Mouse (Mus musculus): ENCODE data around the gene Krt78. TPM values are rescaled to one million over a fixed set of nuclear protein-coding genes. Genes with fewer than 3 reads are reported as not detected.

Gene Krt78
- polyA plus RNA-seq, 1 experiment from 2014 or later = not detected

GRCm38 (mm10) chr15:101927340-101928080, 26.6 kb downstream of the Krt78 start:
- Histone ChIP-seq H3K9me3 (no peaks in the 10 kb centered on the region), H3K27me3 (peaks cover 37% of the 10 kb centered on the region), H3K9ac (replicated peaks) (no peak overlapping the region), H3K4me1 (replicated peaks) (peaks cover 32% of the 10 kb centered on the region), H3K36me3 (no peaks in the 10 kb centered on the region), H3K4me3 (replicated peaks) (no peak overlapping the region), H3K27ac (peak overlapping the region; percentile 23; the same call in 1 of the 2 replicates), H3K4me2 (no peak overlapping the region)
- 69% methylated on average over 12 of the region's 12 CpGs for WGBS
- ATAC-seq (ENCODE audit: insufficient number of reproducible peaks, insufficient read depth, low FRiP score, low TSS enrichment, low read depth) = no peak

- Histone ChIP-seq H3K27ac (no peak overlapping the region), H3K4me2 (no peak overlapping the region), H3K4me3 (replicated peaks) (no peak overlapping the region), H3K4me1 (replicated peaks) (peaks cover 26% of the 10 kb centered on the region), H3K36me3 (no peaks in the 10 kb centered on the region), H3K9ac (replicated peaks) (no peak overlapping the region), H3K27me3 (peaks cover 17% of the 10 kb centered on the region; the same call in 1 of the 2 replicates), H3K9me3 (no peaks in the 10 kb centered on the region)
- no peak for ATAC-seq (ENCODE audit: insufficient number of reproducible peaks, insufficient read depth, low FRiP score, low TSS enrichment, low read depth)
- WGBS = 82% methylated on average over 1 of the region's 1 CpGs
Measured at GRCm38 (mm10) chr15:101925041-101925440, 29.0 kb downstream of the Krt78 start.

DNA sequence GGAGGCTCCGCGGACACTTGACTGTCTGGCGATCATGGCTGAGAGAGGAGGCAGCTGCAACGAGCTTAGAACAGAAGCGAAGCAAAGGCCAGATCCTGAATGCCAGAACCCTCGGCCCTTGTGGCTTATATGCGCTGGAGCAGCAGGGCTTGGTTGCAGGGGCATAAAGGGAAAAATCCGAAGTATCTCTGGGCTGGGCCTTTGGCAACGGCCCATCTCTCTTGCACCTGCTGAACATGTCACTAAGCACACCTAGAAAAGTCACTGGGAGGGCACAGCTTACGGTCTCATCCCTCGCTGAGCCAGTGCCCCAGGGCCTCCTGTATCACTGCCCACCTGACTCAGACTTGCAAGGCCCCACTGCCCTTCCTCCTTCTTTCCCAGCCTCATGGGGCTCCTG, 29.5 kb downstream of the Krt78 start, which contains the start of gene Krt4:
Gene Krt4 (minus strand): TSS at position 101 of the 400 bp plus-strand sequence.
- Histone ChIP-seq H3K4me1 (replicated peaks) (peaks cover 22% of the 10 kb centered on the region), H3K27me3 (peaks cover 16% of the 10 kb centered on the region; the same call in 1 of the 2 replicates), H3K9me3 (no peaks in the 10 kb centered on the region), H3K4me3 (replicated peaks) (no peak within 1 kb of the TSS), H3K9ac (replicated peaks) (no peak within 1 kb of the TSS), H3K36me3 (no peaks in the 10 kb centered on the region), H3K4me2 (no peak within 1 kb of the TSS), H3K27ac (no peak within 1 kb of the TSS)
- 79% methylated on average over 11 of the region's 11 CpGs for WGBS
- ATAC-seq (ENCODE audit: insufficient number of reproducible peaks, insufficient read depth, low FRiP score, low TSS enrichment, low read depth) = no peak

DNA sequence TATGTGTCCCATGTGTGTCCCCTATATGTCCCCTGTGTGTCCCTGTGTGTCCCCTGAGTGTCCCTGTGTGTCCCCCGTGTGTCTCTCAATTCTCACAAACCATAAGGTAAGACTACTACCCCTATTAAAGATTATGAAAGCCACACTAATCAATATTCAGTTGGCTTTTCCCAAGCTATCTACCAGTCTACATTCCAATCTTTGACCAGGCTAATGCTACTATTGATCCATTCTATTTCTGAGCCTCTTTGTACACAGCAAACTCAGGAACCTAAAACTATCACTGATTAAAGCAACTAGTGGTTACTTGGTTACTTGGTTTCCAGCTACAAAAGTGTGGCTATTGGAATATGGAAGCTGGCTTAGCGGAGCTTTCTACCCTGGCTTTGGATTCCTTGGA, 31.8 kb downstream of the Krt78 start:
- Histone ChIP-seq H3K36me3 (no peaks in the 10 kb centered on the region), H3K4me3 (replicated peaks) (no peak overlapping the region), H3K4me1 (replicated peaks) (peaks cover 2% of the 10 kb centered on the region; the same call in 1 of the 2 replicates), H3K27me3 (peaks cover 5% of the 10 kb centered on the region; the same call in 1 of the 2 replicates), H3K9ac (replicated peaks) (no peak overlapping the region), H3K4me2 (no peak overlapping the region), H3K27ac (no peak overlapping the region), H3K9me3 (no peaks in the 10 kb centered on the region)
- 92% methylated on average over 2 of the region's 2 CpGs for WGBS
- no peak for ATAC-seq (ENCODE audit: insufficient number of reproducible peaks, insufficient read depth, low FRiP score, low TSS enrichment, low read depth)

- no peak overlapping the region for H3K4me3 ChIP-seq (replicated peaks)
- no peaks in the 10 kb centered on the region for H3K4me1 ChIP-seq (replicated peaks)
- H3K36me3 ChIP-seq = no peaks in the 10 kb centered on the region
- no peak overlapping the region for H3K27ac ChIP-seq
- H3K9me3 ChIP-seq = no peaks in the 10 kb centered on the region
- H3K27me3 ChIP-seq = peaks cover 5% of the 10 kb centered on the region; the same call in 1 of the 2 replicates
- ATAC-seq (ENCODE audit: insufficient number of reproducible peaks, insufficient read depth, low FRiP score, low TSS enrichment, low read depth) = no peak
- no peak overlapping the region for H3K4me2 ChIP-seq
- no peak overlapping the region for H3K9ac ChIP-seq (replicated peaks)
- 76% methylated on average over 2 of the region's 2 CpGs for WGBS
Measured at GRCm38 (mm10) chr15:101916072-101916471, 38.0 kb downstream of the Krt78 start.

DNA sequence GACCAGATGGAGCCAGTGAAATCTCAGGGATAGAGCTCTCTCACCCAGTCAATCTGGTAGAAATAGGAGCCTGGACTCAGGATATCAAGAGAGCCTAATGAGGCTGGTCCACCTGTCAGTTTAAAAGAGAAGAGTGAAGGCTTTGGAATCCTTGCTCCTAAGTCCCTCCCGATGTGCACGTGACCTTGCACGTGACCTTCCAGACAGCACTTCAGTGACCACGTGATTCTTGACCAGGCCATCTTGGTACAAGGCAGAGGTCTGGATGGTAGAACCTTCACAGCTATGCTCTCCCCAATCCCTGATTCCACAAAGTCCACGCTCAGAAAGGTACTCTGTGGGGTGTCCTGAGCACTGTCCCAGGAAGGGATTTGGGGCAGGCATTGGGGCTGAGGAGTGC, 49.2 kb downstream of the Krt78 start:
- H3K9me3 ChIP-seq = no peaks in the 10 kb centered on the region
- H3K4me1 ChIP-seq (replicated peaks) = no peaks in the 10 kb centered on the region
- no peak overlapping the region for H3K4me3 ChIP-seq (replicated peaks)
- no peak overlapping the region for H3K9ac ChIP-seq (replicated peaks)
- H3K36me3 ChIP-seq = no peaks in the 10 kb centered on the region
- no peak overlapping the region for H3K27ac ChIP-seq
- ATAC-seq (ENCODE audit: insufficient number of reproducible peaks, insufficient read depth, low FRiP score, low TSS enrichment, low read depth) = no peak
- no peak overlapping the region for H3K4me2 ChIP-seq
- no peaks in the 10 kb centered on the region for H3K27me3 ChIP-seq
- WGBS = 78% methylated on average over 5 of the region's 5 CpGs

DNA sequence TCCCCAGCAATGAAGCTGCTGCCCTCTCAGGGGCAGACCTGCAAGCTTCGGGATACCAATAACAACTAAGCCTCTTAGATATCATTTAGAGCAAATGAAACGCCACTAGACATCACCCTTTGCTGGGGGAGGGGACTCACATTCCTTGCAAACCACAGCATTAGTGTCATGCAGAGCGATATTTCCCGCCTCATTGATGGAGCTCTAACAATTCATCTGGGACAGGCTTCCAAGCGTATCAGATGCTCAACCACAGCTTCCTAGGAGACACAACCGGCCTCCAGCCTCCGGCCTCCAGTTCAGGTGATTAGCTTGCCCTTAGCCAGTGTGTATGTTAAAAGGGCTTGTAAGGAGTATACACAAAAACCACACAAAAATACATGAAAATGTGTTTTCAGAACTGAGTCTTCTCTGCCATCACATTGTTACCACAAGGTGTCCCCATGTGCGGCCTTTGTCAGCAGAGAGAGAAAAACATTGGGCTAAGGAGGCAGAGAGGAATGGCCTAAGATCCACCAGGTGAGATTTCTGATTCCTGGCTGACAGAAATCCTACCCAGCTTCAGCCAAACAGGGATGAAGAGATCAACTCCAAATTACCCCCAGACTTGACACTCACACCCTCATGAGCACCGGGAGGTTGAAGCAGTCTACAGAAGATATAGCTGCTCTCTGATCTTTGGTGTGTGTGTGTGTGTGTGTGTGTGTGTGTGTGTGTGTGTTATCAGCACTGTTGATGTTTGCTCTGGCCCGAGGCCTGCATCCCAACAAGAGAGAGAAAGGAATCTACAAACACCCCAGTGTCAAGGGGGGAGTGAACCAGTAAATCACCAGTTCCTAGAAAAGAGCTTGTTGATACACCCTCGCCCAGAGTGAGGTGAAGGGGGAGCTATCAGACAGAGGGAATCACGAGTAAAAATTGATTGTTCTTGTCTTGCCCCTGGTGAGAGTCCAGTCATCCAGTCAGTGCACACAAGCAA, 51.6 kb downstream of the Krt78 start:
- Histone ChIP-seq H3K27me3 (no peaks in the 10 kb centered on the region), H3K27ac (no peak overlapping the region), H3K4me1 (replicated peaks) (no peaks in the 10 kb centered on the region), H3K9ac (replicated peaks) (no peak overlapping the region), H3K36me3 (no peaks in the 10 kb centered on the region), H3K4me3 (replicated peaks) (no peak overlapping the region), H3K9me3 (no peaks in the 10 kb centered on the region), H3K4me2 (no peak overlapping the region)
- no peak for ATAC-seq (ENCODE audit: insufficient number of reproducible peaks, insufficient read depth, low FRiP score, low TSS enrichment, low read depth)
- WGBS = 57% methylated on average over 12 of the region's 12 CpGs

Other genes with a start within 250 kb of the Krt78 start
- gene Krt5, start 241.4 kb downstream of the Krt78 start, polyA plus RNA-seq (2016; fragmentation: Nextera tagmentation; extraction: Ambion mirVana) = 101 and 109 TPM in 2 replicates
- not detected in 2 replicates for gene Krt71, start 211.2 kb downstream of the Krt78 start, polyA plus RNA-seq (2016; fragmentation: Nextera tagmentation; extraction: Ambion mirVana)
- not detected in 2 replicates for gene Krt72, start 167.8 kb downstream of the Krt78 start, polyA plus RNA-seq (2016; fragmentation: Nextera tagmentation; extraction: Ambion mirVana)
- gene Krt73, start 151.9 kb downstream of the Krt78 start, polyA plus RNA-seq (2016; fragmentation: Nextera tagmentation; extraction: Ambion mirVana) = not detected in 2 replicates
- gene Krt2, start 136.1 kb downstream of the Krt78 start, polyA plus RNA-seq (2016; fragmentation: Nextera tagmentation; extraction: Ambion mirVana) = 0.13 and 0.15 TPM in 2 replicates
- gene Krt1, start 103.5 kb downstream of the Krt78 start, polyA plus RNA-seq (2016; fragmentation: Nextera tagmentation; extraction: Ambion mirVana) = 1.5 and 2.0 TPM in 2 replicates
- not detected in 2 replicates for gene Krt77, start 84.6 kb downstream of the Krt78 start, polyA plus RNA-seq (2016; fragmentation: Nextera tagmentation; extraction: Ambion mirVana)
- gene Krt76, start 61.4 kb downstream of the Krt78 start, polyA plus RNA-seq (2016; fragmentation: Nextera tagmentation; extraction: Ambion mirVana) = not detected in 2 replicates
- 0.13 TPM in 1 of 2 replicates, not detected in the other for gene Krt4, start 29.6 kb downstream of the Krt78 start, polyA plus RNA-seq (2016; fragmentation: Nextera tagmentation; extraction: Ambion mirVana)
- 0.17 TPM in 1 of 2 replicates, not detected in the other for gene Krt79, start 14.0 kb downstream of the Krt78 start, polyA plus RNA-seq (2016; fragmentation: Nextera tagmentation; extraction: Ambion mirVana)
- gene Krt8, start 50.2 kb upstream of the Krt78 start, polyA plus RNA-seq (2016; fragmentation: Nextera tagmentation; extraction: Ambion mirVana) = 10.3 and 11.3 TPM in 2 replicates
- 21.2 and 21.5 TPM in 2 replicates for gene Krt18, start 73.9 kb upstream of the Krt78 start, polyA plus RNA-seq (2016; fragmentation: Nextera tagmentation; extraction: Ambion mirVana)
- gene Eif4b, start 119.5 kb upstream of the Krt78 start, polyA plus RNA-seq (2016; fragmentation: Nextera tagmentation; extraction: Ambion mirVana) = 121 and 124 TPM in 2 replicates
- 16.6 and 22.6 TPM in 2 replicates for gene Tns2, start 146.1 kb upstream of the Krt78 start, polyA plus RNA-seq (2016; fragmentation: Nextera tagmentation; extraction: Ambion mirVana)
- gene Spryd3, start 181.9 kb upstream of the Krt78 start, polyA plus RNA-seq (2016; fragmentation: Nextera tagmentation; extraction: Ambion mirVana) = 12.9 and 16.8 TPM in 2 replicates
- gene Igfbp6, start 190.1 kb upstream of the Krt78 start, polyA plus RNA-seq (2016; fragmentation: Nextera tagmentation; extraction: Ambion mirVana) = 0.96 and 1.2 TPM in 2 replicates
- gene Soat2, start 196.2 kb upstream of the Krt78 start, polyA plus RNA-seq (2016; fragmentation: Nextera tagmentation; extraction: Ambion mirVana) = 0.15 TPM in 1 of 2 replicates, not detected in the other
- gene Zfp740, start 249.0 kb upstream of the Krt78 start, polyA plus RNA-seq (2016; fragmentation: Nextera tagmentation; extraction: Ambion mirVana) = 108 and 115 TPM in 2 replicates

Data from limb, embryonic 12.5 days (tissue).